Mouse (Mus musculus): Measurements from ENCODE around the gene Arid2.

GRCm38 (mm10) chr15:96340924-96341323, 53.6 kb downstream of the Arid2 start:
- TF ChIP-seq CTCF (IDR thresholded peaks at IDR 0.05; ENCODE audit: borderline replicate concordance, insufficient read depth, low read length) (no peak), POLR2A (IDR thresholded peaks at IDR 0.05; ENCODE audit: low read depth, low read length) (no peak)
